Mouse (Mus musculus): ENCODE data around the gene Tmem245. TPM values are rescaled to one million over a fixed set of nuclear protein-coding genes. Genes with fewer than 3 reads are reported as not detected.

The Tmem245 gene
- polyA plus RNA-seq, 1 experiment = 11.0 TPM

GRCm38 (mm10) chr4:56942567-56942966, 4.7 kb downstream of the Tmem245 start:
- H3K27me3 ChIP-seq (ENCODE audit: control insufficient read depth, insufficient read depth, low read length) = no peaks in the 10 kb centered on the region; the same call in 1 of the 2 replicates
- H3K4me1 ChIP-seq (ENCODE audit: control insufficient read depth, insufficient read depth, low read length) = peaks cover 14% of the 10 kb centered on the region; the same call in 1 of the 2 replicates
- no peak overlapping the region for H3K27ac ChIP-seq (ENCODE audit: insufficient read depth, low read length)
- 54% methylated on average over 1 of the region's 1 CpGs for WGBS
- no peak for DNase-seq
- TF ChIP-seq POLR2A (IDR thresholded peaks at IDR 0.05; ENCODE audit: borderline replicate concordance, insufficient read depth, low read length) (no peak), CTCF (IDR thresholded peaks at IDR 0.05; ENCODE audit: borderline replicate concordance, insufficient read depth, low read depth, low read length) (no peak)
- no peak overlapping the region for H3K4me3 ChIP-seq (replicated peaks; ENCODE audit: insufficient read depth, low read depth, low read length)

GRCm38 (mm10) chr4:56941481-56941880, 5.8 kb downstream of the Tmem245 start:
- no peak for DNase-seq
- TF ChIP-seq POLR2A (IDR thresholded peaks at IDR 0.05; ENCODE audit: borderline replicate concordance, insufficient read depth, low read length) (no peak), CTCF (IDR thresholded peaks at IDR 0.05; ENCODE audit: borderline replicate concordance, insufficient read depth, low read depth, low read length) (no peak)

GRCm38 (mm10) chr4:56937136-56937535, 10.1 kb downstream of the Tmem245 start:
- Histone ChIP-seq H3K27ac (ENCODE audit: insufficient read depth, low read length) (no peak overlapping the region), H3K4me3 (replicated peaks; ENCODE audit: insufficient read depth, low read depth, low read length) (no peak overlapping the region), H3K4me1 (ENCODE audit: control insufficient read depth, insufficient read depth, low read length) (no peaks in the 10 kb centered on the region), H3K27me3 (ENCODE audit: control insufficient read depth, insufficient read depth, low read length) (no peaks in the 10 kb centered on the region; the same call in 1 of the 2 replicates)
- DNase-seq = no peak
- WGBS = 15% methylated on average over 6 of the region's 6 CpGs
- TF ChIP-seq POLR2A (IDR thresholded peaks at IDR 0.05; ENCODE audit: borderline replicate concordance, insufficient read depth, low read length) = no peak

More at GRCm38 (mm10) chr4:56941481-56941880, 5.8 kb downstream of the Tmem245 start:
- 64% methylated on average over 4 of the region's 4 CpGs for WGBS
- H3K27me3 ChIP-seq (ENCODE audit: control insufficient read depth, insufficient read depth, low read length) = no peaks in the 10 kb centered on the region; the same call in 1 of the 2 replicates
- peaks cover 14% of the 10 kb centered on the region; the same call in 1 of the 2 replicates for H3K4me1 ChIP-seq (ENCODE audit: control insufficient read depth, insufficient read depth, low read length)
- no peak overlapping the region for H3K27ac ChIP-seq (ENCODE audit: insufficient read depth, low read length)
- H3K4me3 ChIP-seq (replicated peaks; ENCODE audit: insufficient read depth, low read depth, low read length) = no peak overlapping the region

GRCm38 (mm10) chr4:56935327-56935726, 11.9 kb downstream of the Tmem245 start:
- no CpG with 5 or more reads among the region's 1 CpGs for WGBS
- no peaks in the 10 kb centered on the region for H3K4me1 ChIP-seq (ENCODE audit: control insufficient read depth, insufficient read depth, low read length)
- H3K27me3 ChIP-seq (ENCODE audit: control insufficient read depth, insufficient read depth, low read length) = no peaks in the 10 kb centered on the region; the same call in 1 of the 2 replicates
- TF ChIP-seq CTCF (IDR thresholded peaks at IDR 0.05; ENCODE audit: borderline replicate concordance, insufficient read depth, low read depth, low read length) (no peak), POLR2A (IDR thresholded peaks at IDR 0.05; ENCODE audit: borderline replicate concordance, insufficient read depth, low read length) (no peak)
- no peak overlapping the region for H3K4me3 ChIP-seq (replicated peaks; ENCODE audit: insufficient read depth, low read depth, low read length)
- no peak for DNase-seq
- H3K27ac ChIP-seq (ENCODE audit: insufficient read depth, low read length) = no peak overlapping the region

GRCm38 (mm10) chr4:56933154-56933553, 14.1 kb downstream of the Tmem245 start:
- H3K27ac ChIP-seq (ENCODE audit: insufficient read depth, low read length) = no peak overlapping the region
- 91% methylated on average over 4 of the region's 4 CpGs for WGBS
- DNase-seq = no peak
- H3K4me3 ChIP-seq (replicated peaks; ENCODE audit: insufficient read depth, low read depth, low read length) = no peak overlapping the region
- TF ChIP-seq CTCF (IDR thresholded peaks at IDR 0.05; ENCODE audit: borderline replicate concordance, insufficient read depth, low read depth, low read length) (no peak), POLR2A (IDR thresholded peaks at IDR 0.05; ENCODE audit: borderline replicate concordance, insufficient read depth, low read length) (no peak)
- H3K27me3 ChIP-seq (ENCODE audit: control insufficient read depth, insufficient read depth, low read length) = no peaks in the 10 kb centered on the region; the same call in 1 of the 2 replicates
- no peaks in the 10 kb centered on the region for H3K4me1 ChIP-seq (ENCODE audit: control insufficient read depth, insufficient read depth, low read length)

- TF ChIP-seq CTCF (IDR thresholded peaks at IDR 0.05; ENCODE audit: borderline replicate concordance, insufficient read depth, low read depth, low read length) = no peak
- no peak for TF ChIP-seq POLR2A (IDR thresholded peaks at IDR 0.05; ENCODE audit: borderline replicate concordance, insufficient read depth, low read length)
- H3K4me1 ChIP-seq (ENCODE audit: control insufficient read depth, insufficient read depth, low read length) = no peaks in the 10 kb centered on the region
- DNase-seq = no peak
- 57% methylated on average over 7 of the region's 7 CpGs for WGBS
- no peaks in the 10 kb centered on the region for H3K27me3 ChIP-seq (ENCODE audit: control insufficient read depth, insufficient read depth, low read length)
- no peak overlapping the region for H3K27ac ChIP-seq (ENCODE audit: insufficient read depth, low read length)
- H3K4me3 ChIP-seq (replicated peaks; ENCODE audit: insufficient read depth, low read depth, low read length) = no peak overlapping the region
Measured at GRCm38 (mm10) chr4:56932096-56932495, 15.1 kb downstream of the Tmem245 start.

GRCm38 (mm10) chr4:56930312-56930711, 16.9 kb downstream of the Tmem245 start:
- no peaks in the 10 kb centered on the region for H3K4me1 ChIP-seq (ENCODE audit: control insufficient read depth, insufficient read depth, low read length)
- H3K27me3 ChIP-seq (ENCODE audit: control insufficient read depth, insufficient read depth, low read length) = no peaks in the 10 kb centered on the region
- H3K27ac ChIP-seq (ENCODE audit: insufficient read depth, low read length) = no peak overlapping the region
- TF ChIP-seq POLR2A (IDR thresholded peaks at IDR 0.05; ENCODE audit: borderline replicate concordance, insufficient read depth, low read length) = no peak
- WGBS = 82% methylated on average over 4 of the region's 4 CpGs
- no peak for DNase-seq
- no peak overlapping the region for H3K4me3 ChIP-seq (replicated peaks; ENCODE audit: insufficient read depth, low read depth, low read length)

GRCm38 (mm10) chr4:56926971-56927370, 20.3 kb downstream of the Tmem245 start:
- 86% methylated on average over 4 of the region's 4 CpGs for WGBS
- H3K4me1 ChIP-seq (ENCODE audit: control insufficient read depth, insufficient read depth, low read length) = no peaks in the 10 kb centered on the region
- H3K27me3 ChIP-seq (ENCODE audit: control insufficient read depth, insufficient read depth, low read length) = no peaks in the 10 kb centered on the region
- TF ChIP-seq CTCF (IDR thresholded peaks at IDR 0.05; ENCODE audit: borderline replicate concordance, insufficient read depth, low read depth, low read length) (no peak), POLR2A (IDR thresholded peaks at IDR 0.05; ENCODE audit: borderline replicate concordance, insufficient read depth, low read length) (no peak)
- DNase-seq = no peak
- H3K4me3 ChIP-seq (replicated peaks; ENCODE audit: insufficient read depth, low read depth, low read length) = no peak overlapping the region
- no peak overlapping the region for H3K27ac ChIP-seq (ENCODE audit: insufficient read depth, low read length)
